Mouse (Mus musculus): ENCODE data around the gene Smc1b.

Smc1b gene

GRCm38 (mm10) chr15:85131275-85132192, at the start of gene Smc1b, which contains the start of gene Ribc2:
TSS of gene Smc1b (minus strand) at chr15:85131964.
TSS of gene Ribc2 (plus strand) at chr15:85132078.
- DNase-seq = peak; percentile 78

- DNase-seq = no peak
Observed at GRCm38 (mm10) chr15:85180368-85180767, 48.6 kb upstream of the Smc1b start.

GRCm38 (mm10) chr15:85179528-85180180, 47.9 kb upstream of the Smc1b start:
- no peak for DNase-seq

DNA sequence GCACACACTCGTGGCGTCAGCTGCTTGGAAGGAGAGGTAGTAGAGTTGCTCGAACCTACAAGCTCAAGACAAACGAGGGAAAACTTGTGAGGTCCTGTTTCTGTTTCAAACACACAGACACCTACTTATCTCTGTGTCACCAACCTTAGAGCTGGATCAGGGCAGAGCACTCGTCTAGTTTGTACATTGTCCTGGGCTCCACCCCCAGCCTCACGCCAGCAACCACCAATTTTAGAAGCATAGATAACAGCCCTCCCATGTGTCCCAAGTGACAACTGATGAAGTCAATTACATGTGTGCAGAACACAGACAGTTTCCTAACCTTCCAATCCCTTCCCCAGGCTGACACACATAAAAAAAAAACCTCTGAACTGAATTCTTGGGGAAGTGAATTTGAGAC, 46.4 kb upstream of the Smc1b start:
- no peak for DNase-seq

GRCm38 (mm10) chr15:85177576-85177975, 45.8 kb upstream of the Smc1b start:
- peak; percentile 34 for DNase-seq

GRCm38 (mm10) chr15:85174060-85174459, 42.3 kb upstream of the Smc1b start:
- DNase-seq = no peak

GRCm38 (mm10) chr15:85173425-85173824, 41.7 kb upstream of the Smc1b start:
- no peak for DNase-seq

DNA sequence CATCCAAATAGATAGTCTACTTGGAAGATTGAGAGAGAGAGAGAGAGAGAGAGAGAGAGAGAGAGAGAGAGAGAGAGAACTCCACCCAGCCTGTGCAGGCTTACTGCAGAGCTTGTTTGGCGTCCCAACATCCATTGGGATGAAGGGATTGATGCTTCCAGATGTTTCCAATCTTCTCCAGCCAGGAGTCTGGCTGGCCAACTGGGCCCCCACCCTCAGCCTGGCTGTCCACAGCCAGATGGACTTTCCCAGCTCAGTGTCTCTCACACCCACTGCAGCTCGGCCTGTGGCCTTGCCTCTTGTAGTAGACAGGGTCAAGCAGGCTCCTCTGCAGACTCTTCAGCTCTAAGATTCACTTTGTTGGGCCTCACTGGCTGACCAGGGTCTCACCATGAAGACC, 40.3 kb upstream of the Smc1b start:
- peak; percentile 77 for DNase-seq

GRCm38 (mm10) chr15:85167086-85167679, 35.4 kb upstream of the Smc1b start:
- no peak for DNase-seq

- peak; percentile 29 for DNase-seq
Observed at GRCm38 (mm10) chr15:85166433-85166933, 34.7 kb upstream of the Smc1b start.

GRCm38 (mm10) chr15:85162693-85163663, 31.2 kb upstream of the Smc1b start:
- peak; percentile 75 for DNase-seq

- no peak for DNase-seq
Observed at GRCm38 (mm10) chr15:85161416-85161815, 29.7 kb upstream of the Smc1b start.

DNA sequence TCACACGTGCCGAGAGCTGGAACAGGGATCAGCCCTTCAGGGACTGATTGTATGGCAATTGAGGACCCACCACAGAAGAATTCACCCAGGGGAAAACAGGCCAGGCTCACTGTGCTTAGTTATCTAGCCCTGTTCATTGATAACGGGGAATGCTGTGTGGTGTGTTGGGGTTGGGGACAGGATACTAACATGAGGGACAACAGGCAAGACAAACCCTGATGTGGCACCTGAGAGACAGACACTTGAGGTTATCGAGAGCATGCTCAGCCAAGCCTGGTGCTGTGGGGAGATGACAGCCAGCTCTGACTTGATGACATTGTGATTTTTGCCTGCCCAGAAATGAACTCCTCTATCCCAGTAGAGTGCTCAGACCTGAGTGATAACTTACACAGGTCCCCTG, 24.4 kb upstream of the Smc1b start:
- DNase-seq = no peak

- no peak for DNase-seq
Observed at GRCm38 (mm10) chr15:85154091-85154490, 22.3 kb upstream of the Smc1b start.

GRCm38 (mm10) chr15:85152577-85152976, 20.8 kb upstream of the Smc1b start:
- DNase-seq = peak; percentile 58

- peak; percentile 80 for DNase-seq
Observed at GRCm38 (mm10) chr15:85151433-85151918, 19.7 kb upstream of the Smc1b start.

DNA sequence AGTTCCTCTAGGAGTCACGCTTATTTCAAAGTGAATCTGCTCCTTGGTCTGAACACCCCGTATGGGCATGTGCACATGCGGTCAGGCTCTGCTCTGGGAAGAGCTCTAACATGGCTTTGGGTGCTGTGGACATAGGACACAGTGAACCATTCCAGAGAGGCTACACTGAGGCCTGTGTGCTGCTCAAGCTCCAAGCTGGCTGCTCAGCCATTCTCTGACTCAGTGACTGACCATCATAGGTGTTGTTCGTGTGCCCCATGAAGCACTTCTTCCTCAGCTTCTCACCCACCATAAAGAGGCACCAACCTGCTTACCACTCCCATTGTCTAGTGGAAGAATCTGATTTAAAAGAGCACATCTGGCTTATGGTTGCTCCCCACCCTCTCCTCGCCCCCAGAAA, 12.5 kb upstream of the Smc1b start:
- no peak for DNase-seq

- no peak for DNase-seq
Observed at GRCm38 (mm10) chr15:85143747-85144146, 12.0 kb upstream of the Smc1b start.

DNA sequence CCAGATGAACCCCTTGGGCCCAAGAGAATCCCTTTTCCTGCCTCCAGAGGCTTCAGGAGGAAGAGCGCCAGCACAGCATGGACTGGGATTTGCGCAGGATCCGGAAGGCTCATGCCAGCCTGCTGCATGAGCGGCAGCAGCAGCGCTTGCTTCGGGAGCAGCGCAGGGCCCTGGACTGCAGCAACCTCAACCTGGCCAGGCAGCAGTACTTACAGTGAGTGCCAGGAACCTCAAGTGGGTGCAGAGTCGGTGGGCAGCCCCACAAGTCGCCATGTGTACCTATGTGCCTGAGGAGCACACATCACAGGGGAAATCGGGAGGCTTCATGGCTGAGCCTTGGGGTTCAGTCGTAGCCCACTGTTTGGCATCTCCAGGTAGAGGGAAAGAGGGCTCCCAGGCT, 11.4 kb upstream of the Smc1b start:
- DNase-seq = peak; percentile 0

- no peak for DNase-seq
Observed at GRCm38 (mm10) chr15:85142441-85142840, 10.7 kb upstream of the Smc1b start.

GRCm38 (mm10) chr15:85141290-85141689, 9.5 kb upstream of the Smc1b start:
- DNase-seq = no peak

DNA sequence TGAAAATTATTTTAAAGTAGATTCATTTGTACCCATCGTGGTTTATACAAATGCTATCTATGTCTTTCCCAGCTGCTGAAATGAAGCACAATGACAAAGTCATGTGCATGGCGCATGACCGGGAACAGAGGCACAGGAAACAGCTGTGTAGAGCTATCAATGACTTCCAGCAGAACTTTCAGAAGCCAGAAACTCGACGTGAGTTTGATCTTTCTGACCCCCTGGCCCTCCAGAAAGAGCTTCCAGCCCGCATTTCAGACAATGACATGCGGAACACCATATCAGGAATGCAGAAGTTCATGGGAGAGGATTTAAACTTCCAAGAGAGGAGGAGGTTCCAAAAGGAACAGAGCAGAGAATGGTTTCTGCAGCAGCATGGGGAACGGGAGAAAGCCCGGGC, 3.4 kb upstream of the Smc1b start:
- no peak for DNase-seq
